Mouse (Mus musculus) cerebellum, adult 11-12 months (tissue): Measurements from ENCODE around the gene Nin.

Experiments
- DNase-seq: peaks from one replicate; pipeline ENCODE4 v3.0.0; 2022

Nin gene

DNA sequence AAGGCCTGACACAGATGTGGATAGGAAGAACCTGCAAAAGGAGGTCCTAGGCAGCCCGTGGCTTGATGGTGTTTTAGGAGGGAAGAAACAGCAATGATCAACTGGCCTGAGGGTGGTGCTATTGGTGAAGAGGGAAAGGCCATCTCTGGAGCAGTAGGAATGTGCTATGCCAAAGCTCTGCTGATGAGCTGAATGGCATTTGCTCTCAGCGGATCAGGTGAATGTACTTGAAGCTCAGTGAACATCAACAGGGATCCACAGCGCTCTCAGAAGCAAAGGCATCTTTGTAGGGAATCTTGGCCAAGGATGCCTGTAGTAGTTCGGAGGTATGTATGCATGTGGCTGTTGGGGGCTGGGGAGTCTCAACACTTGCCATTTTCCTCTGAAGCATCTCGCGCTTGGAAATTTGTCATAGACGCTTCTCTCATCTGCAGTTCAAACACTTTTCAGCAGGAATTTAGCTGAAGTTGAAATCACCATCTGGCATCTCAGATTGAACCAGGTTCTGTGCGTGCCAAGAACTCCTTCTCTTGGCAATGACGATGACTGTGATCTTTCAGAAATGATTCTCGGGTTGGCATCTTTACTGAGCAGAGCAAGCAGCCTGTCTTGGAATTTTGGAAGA is 5.3 kb upstream of the Nin start:
- DNase-seq, result peak; percentile 42

DNA sequence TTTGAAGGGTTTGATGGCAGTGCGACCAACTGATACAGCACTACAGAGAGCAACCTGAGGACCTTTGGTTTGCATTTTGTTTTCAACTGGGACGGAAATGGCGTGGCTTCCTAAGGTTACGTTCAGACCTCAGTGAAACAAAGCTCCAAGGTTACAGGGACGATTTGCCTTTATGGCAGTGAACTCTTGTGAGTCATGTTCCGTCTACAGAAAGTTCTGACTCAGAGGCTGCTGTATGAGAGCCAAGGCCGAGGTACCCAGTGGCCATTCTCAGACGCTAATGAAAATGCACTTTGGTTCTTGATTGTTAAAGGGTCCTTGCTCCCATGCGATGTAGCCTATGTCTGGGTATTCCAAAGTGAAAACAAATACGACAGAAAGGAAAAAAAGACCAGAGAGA is 3.6 kb upstream of the Nin start:
- no peak for DNase-seq

DNA sequence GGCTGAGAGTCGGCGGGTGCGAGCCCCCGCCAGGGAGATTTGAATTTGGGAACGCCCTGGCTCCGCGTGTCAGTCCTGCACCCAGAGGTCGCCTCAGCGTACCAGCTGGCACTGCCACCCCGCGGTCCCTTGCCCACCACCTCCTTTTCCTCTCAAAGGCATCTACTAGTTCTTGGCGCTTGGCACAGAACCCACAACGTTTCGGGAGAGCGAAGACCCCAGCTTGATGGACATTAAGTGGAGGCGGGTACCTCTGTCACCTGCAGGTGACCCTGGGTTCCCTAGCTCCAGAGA is 1.5 kb downstream of the Nin start:
- peak; percentile 49 for DNase-seq

DNA sequence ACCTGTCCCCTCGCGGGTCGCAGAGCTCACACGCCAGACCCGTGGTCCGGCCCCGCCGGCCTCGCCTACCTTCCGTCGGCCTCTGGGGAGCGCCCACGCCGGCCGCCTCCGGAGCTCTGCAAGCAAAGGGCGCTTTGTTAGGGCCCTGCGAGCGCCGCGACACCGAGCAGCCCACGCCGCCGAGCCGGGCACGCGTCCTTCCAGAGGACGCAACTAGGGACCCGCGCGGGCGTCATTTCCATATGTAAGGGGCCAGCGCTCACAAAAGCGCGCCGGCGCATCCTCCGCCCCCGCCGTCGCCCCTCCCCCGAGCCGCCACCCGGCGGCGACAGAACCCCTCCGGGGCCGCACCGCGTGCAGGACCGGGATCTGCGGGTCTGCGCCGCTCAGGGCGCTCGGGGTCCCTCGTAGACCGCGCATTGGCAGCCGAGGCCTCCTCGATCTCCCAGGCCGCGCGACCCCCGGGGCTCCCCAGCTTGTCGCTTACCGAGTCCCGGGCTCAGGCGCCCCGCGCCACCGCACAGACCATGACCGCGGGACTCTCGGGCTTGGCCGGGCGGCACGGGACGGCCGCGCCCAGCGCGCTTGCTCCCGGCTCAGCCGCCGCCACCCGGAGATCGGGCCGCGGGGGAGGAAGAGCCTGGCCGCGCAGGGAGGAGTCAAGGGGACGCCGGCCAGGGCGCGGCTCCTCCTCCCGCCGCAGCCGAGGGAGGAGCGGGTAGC is 2.0 kb downstream of the Nin start:
- peak; percentile 40 for DNase-seq

DNA sequence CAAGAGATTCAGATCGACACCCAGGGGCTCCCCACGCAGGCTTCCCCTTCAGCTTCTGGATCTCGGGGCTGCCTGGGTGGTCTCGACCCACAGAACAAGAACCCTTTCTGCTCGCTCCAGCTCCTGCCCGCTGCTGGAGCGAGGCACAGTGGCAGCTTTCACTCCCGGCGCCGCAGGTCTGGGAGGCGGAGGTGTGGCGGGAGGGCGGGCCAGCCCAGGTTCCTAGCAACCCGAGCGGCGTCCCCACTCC is 2.5 kb downstream of the Nin start:
- no peak for DNase-seq

GRCm38 (mm10) chr12:70110375-70111116 is 3.0 kb downstream of the Nin start:
- DNase-seq, result no peak

DNA sequence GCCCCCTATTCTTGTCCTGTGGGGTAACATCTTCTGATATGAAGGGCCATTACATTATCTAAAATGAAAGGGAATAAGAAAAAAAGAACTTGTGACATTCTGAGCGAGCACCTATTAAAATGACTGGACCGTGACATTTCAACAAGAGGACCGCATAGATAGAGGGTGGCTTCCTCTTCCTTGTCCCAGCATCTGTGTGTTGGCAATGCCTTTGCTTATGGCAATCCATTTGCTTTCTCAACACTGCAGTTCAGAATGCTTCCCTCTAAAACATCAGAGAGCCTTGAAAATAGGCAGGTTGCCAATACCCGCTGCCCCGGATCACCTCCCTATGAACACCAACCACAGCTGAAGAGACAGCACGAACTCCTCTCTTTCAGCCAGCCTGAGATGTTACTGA is 3.6 kb downstream of the Nin start:
- DNase-seq, result peak; percentile 27

DNA sequence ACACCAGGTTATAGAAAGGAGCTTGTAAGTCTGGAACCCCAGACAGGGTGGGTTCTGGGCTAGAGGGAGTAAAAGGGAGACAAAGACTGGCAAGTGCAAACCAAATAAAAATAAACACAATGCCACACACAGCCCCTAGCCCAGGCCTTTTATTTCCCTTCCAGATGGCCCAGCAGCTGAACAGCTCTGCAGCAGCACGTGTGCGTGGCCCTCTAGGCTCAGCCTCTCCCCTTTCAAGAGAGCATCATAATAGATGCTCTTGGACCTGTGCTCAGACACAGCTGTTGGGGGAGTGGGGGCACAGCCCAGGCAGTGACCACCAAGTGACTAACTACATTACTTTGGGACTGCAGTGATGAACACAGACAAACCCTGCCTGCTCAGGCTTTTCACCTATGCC is 5.4 kb downstream of the Nin start:
- DNase-seq, result no peak

DNA sequence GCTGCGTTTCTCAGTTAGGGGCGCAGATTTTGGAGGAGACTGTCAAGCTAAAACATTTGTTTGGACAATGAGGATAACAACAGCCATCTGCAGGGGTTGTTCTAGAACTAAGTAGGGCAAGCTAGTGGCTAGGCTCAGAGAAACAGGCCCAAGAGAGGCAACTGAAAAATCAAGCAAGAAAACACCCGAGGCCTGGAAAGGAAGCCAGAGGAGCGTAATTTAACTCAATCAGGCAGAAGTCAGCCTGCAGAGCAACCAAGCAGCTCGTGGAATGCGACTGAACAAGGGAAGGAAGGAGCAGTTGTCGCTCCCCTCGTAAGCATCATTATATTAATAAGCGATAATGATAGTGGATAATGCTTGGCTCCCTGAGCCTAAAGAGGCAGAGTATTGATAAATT is 7.0 kb downstream of the Nin start:
- no peak for DNase-seq

GRCm38 (mm10) chr12:70105885-70106284 is 7.6 kb downstream of the Nin start:
- DNase-seq, result no peak

DNA sequence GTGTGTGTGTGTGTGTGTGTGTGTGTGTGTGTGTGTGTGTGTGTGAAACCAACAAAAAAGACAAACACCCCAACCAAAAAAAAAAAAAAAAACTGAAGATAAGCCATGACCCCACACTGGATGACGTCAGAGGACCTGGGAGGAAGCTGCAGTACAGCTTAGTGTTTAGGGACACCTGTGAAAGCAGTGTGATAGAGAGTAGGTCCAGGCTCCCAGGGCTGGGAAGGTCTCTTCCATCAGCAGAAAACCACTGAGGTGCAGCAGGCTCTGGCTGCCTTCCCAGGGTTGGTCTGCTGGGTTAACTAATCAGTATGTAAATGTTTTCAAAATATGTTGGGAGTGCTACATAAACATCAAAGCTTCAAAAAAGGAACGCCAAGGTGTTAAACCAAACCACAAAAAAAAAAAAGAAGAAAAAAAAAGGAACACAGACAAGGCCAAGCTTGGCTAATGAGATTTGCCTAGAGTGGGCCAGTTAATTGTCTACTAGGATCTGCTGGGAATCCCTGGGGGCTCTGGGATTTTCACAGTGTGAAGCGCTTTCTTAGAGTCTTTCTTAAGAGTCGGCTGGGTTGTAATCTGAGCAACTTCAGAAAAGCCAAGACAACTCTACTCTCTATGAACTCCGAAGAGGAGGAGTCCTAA is 8.6 kb downstream of the Nin start:
- DNase-seq, result no peak

DNA sequence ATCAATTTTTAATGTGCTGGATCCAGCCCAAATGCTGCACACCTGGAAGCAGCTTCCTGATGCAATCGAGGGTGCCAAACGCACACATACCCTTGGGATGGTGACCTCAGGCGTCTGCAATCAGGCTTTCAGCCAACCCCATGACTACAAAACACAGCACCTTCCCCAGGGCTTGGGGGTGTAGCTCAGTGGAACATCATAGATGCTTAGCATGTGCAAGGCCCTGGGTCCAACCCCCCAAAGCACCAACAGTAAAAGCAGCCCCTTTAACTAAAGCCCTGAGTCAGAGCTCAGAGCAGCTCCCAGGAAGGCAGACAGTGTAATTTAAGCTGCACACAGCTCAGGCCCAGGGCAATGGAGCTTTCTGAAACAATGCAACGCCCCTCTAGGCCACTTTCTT is 9.3 kb downstream of the Nin start:
- no peak for DNase-seq

- DNase-seq, result no peak
These were observed 10.3 kb downstream of the Nin start for GRCm38 (mm10) chr12:70103257-70103656.

GRCm38 (mm10) chr12:70102426-70102825 is 11.1 kb downstream of the Nin start:
- DNase-seq, result no peak

DNA sequence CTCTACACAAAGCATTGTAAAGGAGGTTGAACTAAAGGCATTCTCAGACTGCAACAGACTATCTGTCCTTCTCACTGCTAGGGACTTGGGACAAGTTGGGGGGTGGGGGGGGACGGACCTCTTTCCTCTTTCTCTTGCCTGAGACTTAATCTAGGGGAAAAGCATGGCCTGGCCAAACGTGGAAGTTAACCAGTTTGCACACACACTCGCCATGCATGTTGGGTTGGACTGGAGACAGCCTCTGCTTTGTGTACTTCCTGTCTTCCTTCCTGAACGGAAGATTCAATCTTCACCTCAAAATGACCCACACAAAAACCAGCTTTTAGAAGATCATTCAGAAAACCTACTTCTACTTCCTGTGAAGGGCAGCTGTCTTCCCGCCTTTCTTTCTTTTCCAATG is 11.7 kb downstream of the Nin start:
- no peak for DNase-seq

- no peak for DNase-seq
These were observed 15.6 kb downstream of the Nin start for GRCm38 (mm10) chr12:70097901-70098300.

- DNase-seq, result no peak
These were observed 16.2 kb downstream of the Nin start for GRCm38 (mm10) chr12:70097316-70097715.

- no peak for DNase-seq
These were observed 20.1 kb downstream of the Nin start for GRCm38 (mm10) chr12:70093266-70093893.

DNA sequence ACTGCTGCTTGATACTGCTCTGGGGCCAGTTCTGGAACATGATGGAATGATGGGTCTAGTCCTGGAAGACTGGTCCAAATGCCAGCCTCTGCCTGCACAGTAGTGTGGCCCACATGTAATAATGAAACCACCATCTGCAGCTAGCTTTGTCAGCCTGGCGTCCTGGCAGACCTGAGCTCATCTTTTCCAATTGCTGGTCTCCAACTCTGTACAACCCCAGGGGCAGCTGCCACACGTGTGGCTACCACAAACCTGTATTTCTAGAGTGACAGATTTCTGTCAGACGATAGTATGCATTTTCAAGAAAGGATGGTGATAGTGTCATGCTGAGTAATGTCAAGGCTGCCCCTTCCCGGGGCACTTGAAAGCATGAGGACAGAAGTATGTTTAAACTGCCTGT is 25.2 kb downstream of the Nin start:
- DNase-seq, result no peak

DNA sequence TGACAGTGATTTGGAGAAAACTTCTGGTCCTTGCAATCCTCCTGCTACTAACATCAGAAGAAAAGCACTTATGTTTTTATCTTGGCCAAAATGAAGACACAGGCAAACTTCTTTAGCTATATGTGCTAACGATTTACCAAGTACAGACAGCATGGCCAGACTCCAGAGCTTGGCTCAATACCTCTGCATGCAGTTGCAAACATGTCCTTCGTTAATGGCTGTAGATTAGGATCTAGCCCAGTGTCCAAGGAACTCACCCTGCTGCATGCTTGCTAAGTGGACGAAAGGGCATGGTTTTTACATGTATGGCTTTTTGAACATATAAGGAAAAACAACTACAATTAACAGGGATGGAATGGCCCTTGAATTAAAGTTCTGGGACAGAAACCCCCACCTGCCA is 28.2 kb downstream of the Nin start:
- no peak for DNase-seq

DNA sequence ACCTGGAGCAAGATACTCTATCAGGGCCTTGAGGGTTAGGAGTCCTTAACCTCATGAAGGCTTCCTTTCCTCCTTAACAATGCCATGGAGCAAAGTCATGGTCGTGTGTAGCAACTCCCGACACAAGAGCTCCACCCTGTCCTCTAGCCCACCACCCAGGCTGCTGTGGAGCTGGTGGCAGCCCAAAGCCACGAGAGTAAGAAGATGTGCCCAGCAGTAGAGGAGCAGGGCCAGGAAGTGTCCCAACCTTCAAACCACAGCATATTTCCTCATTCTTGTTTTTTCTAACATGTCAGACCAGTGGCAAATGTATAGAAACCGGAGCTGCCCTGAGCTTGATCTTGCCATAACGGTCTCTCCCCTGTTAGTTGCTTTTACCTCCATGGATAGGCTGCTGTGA is 29.3 kb downstream of the Nin start:
- DNase-seq, result no peak

GRCm38 (mm10) chr12:70083737-70084136 is 29.8 kb downstream of the Nin start:
- no peak for DNase-seq

- no peak for DNase-seq
These were observed 30.5 kb downstream of the Nin start for GRCm38 (mm10) chr12:70082935-70083532.
